ENCODE assay signal across 11 mouse cellular contexts in genomic region chr7:139779876-139780275, GRCm38 (mm10). TPM values are rescaled to one million over a fixed set of nuclear protein-coding genes. Genes with fewer than 3 reads are reported as not detected.
"Had no signal": no experiment of that assay in that cellular context is flagged by ENCODE, and none has a peak within 500 bp of the region (broad histone marks: within the 10 kb centered on the region; RNA-seq: fewer than 3 reads in every experiment).

No protein-coding gene starts in this region.

- DNase-seq: kidney, adult 9 months; kidney, postnatal 36 days; lung, adult 18-20 months; lung, postnatal 36 days; midbrain, embryonic 14.5 days; thymus, adult 2 months; thymus, postnatal 25 days had no signal

RNA-seq across cellular contexts. Expression of gene Adgra1, which starts 54.1 kb away (rescaled TPM):
- total RNA-seq: liver, adult 2 months; megakaryocyte progenitor cell, adult 5-6 weeks; monocyte, adult 5-6 weeks; neutrophil, adult 5-6 weeks had no signal
